Mouse (Mus musculus) lung, postnatal 0 days (tissue): Measurements from ENCODE around the gene Slc24a3. TPM values are rescaled to one million over a fixed set of nuclear protein-coding genes. Genes with fewer than 3 reads are reported as not detected.

Source experiments
- ATAC-seq: fragments of 200-750 bp; cut with Nextera tagmentation; 2 replicates; pipeline ENCODE4 v1.8.0; 2017; ENCODE audit warnings: moderate library complexity
- DNase-seq: peaks from one replicate; pipeline ENCODE4 v3.0.0-alpha.2; 2016; ENCODE audit warnings: low spot score
- H3K27ac ChIP-seq: fragments of 300-500 bp; sonication (generic); 2 replicates; pipeline ENCODE4 v1.5.1; 2014; ENCODE audit warnings: antibody characterized with exemption, mild to moderate bottlenecking, low read length, mixed read lengths
- H3K27me3 ChIP-seq: fragments of 300-500 bp; sonication (generic); replicated peaks from 2 replicates; pipeline ENCODE4 v1.6.1; 2014; ENCODE audit warnings: low read length, mixed read lengths; ENCODE audit not compliant: insufficient read depth
- H3K36me3 ChIP-seq: fragments of 300-500 bp; sonication (generic); 2 replicates; pipeline ENCODE4 v1.6.1; 2014; ENCODE audit warnings: low read length, mixed read lengths; ENCODE audit not compliant: insufficient read depth
- H3K4me1 ChIP-seq: fragments of 300-500 bp; sonication (generic); 2 replicates; pipeline ENCODE4 v1.6.1; 2014; ENCODE audit warnings: antibody characterized with exemption, low read depth, low read length, mixed read lengths; ENCODE audit not compliant: insufficient read depth
- H3K4me2 ChIP-seq: fragments of 300-500 bp; sonication (generic); replicated peaks from 2 replicates; pipeline ENCODE4 v1.6.1; 2014; ENCODE audit warnings: low read depth, mild to moderate bottlenecking, low read length, moderate library complexity, mixed read lengths
- H3K4me3 ChIP-seq: fragments of 300-500 bp; sonication (generic); 2 replicates; pipeline ENCODE4 v1.5.1; 2014; ENCODE audit warnings: low read depth, low read length
- H3K9ac ChIP-seq: fragments of 300-500 bp; sonication (generic); replicated peaks from 2 replicates; pipeline ENCODE4 v1.6.1; 2014; ENCODE audit warnings: low read depth, mild to moderate bottlenecking
- H3K9me3 ChIP-seq: fragments of 300-500 bp; sonication (generic); 2 replicates; pipeline ENCODE4 v1.6.1; 2016; ENCODE audit warnings: low read length, mixed read lengths
- CTCF ChIP-seq: IDR thresholded peaks from 2 replicates; pipeline ENCODE4 v1.5.1; 2016; ENCODE audit warnings: antibody characterized with exemption, mild to moderate bottlenecking
- EP300 ChIP-seq: IDR thresholded peaks from 2 replicates; pipeline ENCODE4 v1.6.1; 2016; ENCODE audit warnings: antibody characterized with exemption, mild to moderate bottlenecking, control low read depth
- WGBS: fragments of 180-500 bp; shearing (Covaris S2); extraction: QIAGEN DNeasy Blood & Tissue Kit; methylation state at CpG from one replicate; pipeline ENCODE4 v1.1.7; 2014; 5-methylcytosine and 5-hydroxymethylcytosine counted together
- polyA plus RNA-seq: library from polyadenylated mRNA; unstranded; fragments of >200 nt; fragmentation: Nextera tagmentation; extraction: Ambion mirVana; gene quantifications from 2 replicates; pipeline ENCODE4 v1.2.1, GENCODE M21; 2015

Gene Slc24a3
- polyA plus RNA-seq, 1 experiment from 2014 or later: 2.3 TPM

DNA sequence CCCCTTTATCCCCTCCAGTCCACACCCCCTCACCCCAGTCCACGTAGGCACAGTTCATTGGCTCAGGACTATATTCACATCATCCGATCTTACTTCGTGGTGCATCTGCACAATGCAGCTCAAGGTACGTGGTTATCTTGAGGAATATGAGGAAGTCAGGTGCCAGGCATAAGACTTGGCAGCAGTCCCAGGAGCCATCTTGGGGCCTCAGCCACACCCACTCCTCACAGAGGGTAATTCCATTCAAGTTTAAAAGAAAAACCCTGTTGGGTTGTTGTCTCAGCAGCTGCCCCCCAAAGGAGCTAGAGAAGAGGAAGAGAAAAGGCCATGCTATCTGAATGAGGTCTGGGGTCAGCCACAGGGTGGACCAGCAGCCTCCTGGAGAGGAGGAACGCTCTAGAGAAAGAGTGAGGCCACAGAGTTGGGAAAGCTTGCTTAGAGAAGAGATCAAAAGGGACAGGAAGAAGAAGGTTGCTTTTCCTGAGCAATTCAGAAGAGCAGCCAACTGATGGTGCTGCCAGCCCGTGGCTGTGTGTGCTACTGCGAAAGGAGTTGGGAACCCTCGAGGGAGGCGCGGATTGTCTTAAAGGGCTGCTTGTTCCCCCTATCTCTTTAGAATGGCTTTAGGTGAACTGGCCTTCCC, 523.9 kb downstream of the Slc24a3 start:
- H3K36me3 ChIP-seq: no peaks in the 10 kb centered on the region
- no peaks in the 10 kb centered on the region for H3K4me1 ChIP-seq
- TF ChIP-seq EP300: no peak
- TF ChIP-seq CTCF: no peak
- no peak overlapping the region for H3K4me3 ChIP-seq
- 77% methylated on average over 10 of the region's 10 CpGs for WGBS
- ATAC-seq (no peak), DNase-seq (no peak)
- no peaks in the 10 kb centered on the region for H3K27me3 ChIP-seq
- H3K9ac ChIP-seq: no peak overlapping the region
- H3K27ac ChIP-seq: no peak overlapping the region
- no peaks in the 10 kb centered on the region for H3K9me3 ChIP-seq
- no peak overlapping the region for H3K4me2 ChIP-seq
